ENCODE assay signal across 9 mouse cellular contexts in genomic region chr2:125252275-125252674, GRCm38 (mm10). TPM values are rescaled to one million over a fixed set of nuclear protein-coding genes. Genes with fewer than 3 reads are reported as not detected.
A peak's percentile ranks its signal among the peaks of the same experiment; 100 is the strongest.
DNase-seq lines count a peak whose midpoint lies in the region; ATAC-seq and TF ChIP-seq lines count a peak whose summit lies in the region.
"Had no signal": no experiment of that assay in that cellular context is flagged by ENCODE, and none has a peak within 500 bp of the region (broad histone marks: within the 10 kb centered on the region; RNA-seq: fewer than 3 reads in every experiment).

No protein-coding gene starts in this region.

- H3K79me2 ChIP-seq in heart, adult 2 months (replicated peaks; ENCODE audit: control insufficient read depth, insufficient read depth, low read length), result no peaks in the 10 kb centered on the region

- peak in 1 of 2 experiments; percentile 18 for DNase-seq in heart, adult 2 months
- DNase-seq in urinary bladder, postnatal 25 days (ENCODE audit: low spot score), result peak; percentile 29
- no peak for DNase-seq in urinary bladder, postnatal 10 days (ENCODE audit: low spot score)
- DNase-seq in embryo, embryonic 10 days (ENCODE audit: low spot score), result peak; percentile 72
- DNase-seq in kidney, postnatal 36 days, result peak; percentile 52 to 78
- peak; percentile 51 for DNase-seq in mesoderm, embryonic 11.5 days (ENCODE audit: low read depth, low spot score)
- DNase-seq in ovary, postnatal 10 days (ENCODE audit: low spot score), result no peak

- WGBS in heart, adult 2 months, result 63% methylated on average over 2 of the region's 2 CpGs
- 66% methylated on average over 2 of the region's 2 CpGs for WGBS in heart, embryonic 12.5 days

- H3K9ac ChIP-seq in heart, adult 2 months (ENCODE audit: low read depth, low read length), result no peak overlapping the region
- no peak overlapping the region for H3K9ac ChIP-seq in heart, embryonic 12.5 days
- H3K9ac ChIP-seq: neural tube, embryonic 13.5 days had no signal

- no peak for TF ChIP-seq EP300 in heart, adult 2 months (IDR thresholded peaks at IDR 0.05; ENCODE audit: insufficient read depth, low read depth, low read length)

- ATAC-seq in heart, embryonic 12.5 days (ENCODE audit: insufficient number of reproducible peaks, low FRiP score), result no peak

- no peak overlapping the region for H3K27ac ChIP-seq in heart, adult 2 months
- H3K27ac ChIP-seq in heart, embryonic 12.5 days (ENCODE audit: poor library complexity, severe bottlenecking), result no peak overlapping the region
- H3K27ac ChIP-seq: neural tube, embryonic 13.5 days had no signal

- peak; percentile 61 for TF ChIP-seq CTCF in heart, adult 2 months (IDR thresholded peaks at IDR 0.05)

- H3K4me2 ChIP-seq in heart, embryonic 12.5 days, result no peak overlapping the region
- H3K4me2 ChIP-seq: neural tube, embryonic 13.5 days had no signal

- no peaks in the 10 kb centered on the region for H3K36me3 ChIP-seq in heart, adult 2 months (ENCODE audit: control insufficient read depth, insufficient read depth, low read length)
- H3K36me3 ChIP-seq in heart, embryonic 12.5 days, result peaks cover 72% of the 10 kb centered on the region

- H3K27me3 ChIP-seq in heart, adult 2 months (ENCODE audit: control insufficient read depth, insufficient read depth, low read length), result no peaks in the 10 kb centered on the region
- H3K27me3 ChIP-seq in heart, embryonic 12.5 days (replicated peaks), result no peaks in the 10 kb centered on the region
- H3K27me3 ChIP-seq: neural tube, embryonic 13.5 days had no signal

- intact Hi-C loops in heart, adult 2 months (cut with DNase I), result no loop called here

- no peak overlapping the region for H3K4me3 ChIP-seq in heart, adult 2 months
- no peak overlapping the region for H3K4me3 ChIP-seq in heart, embryonic 12.5 days
- H3K4me3 ChIP-seq: neural tube, embryonic 13.5 days had no signal

- H3K4me1 ChIP-seq in heart, adult 2 months (ENCODE audit: control insufficient read depth, insufficient read depth, low read length), result peaks cover 1% of the 10 kb centered on the region; the same call in 1 of the 2 replicates
- H3K4me1 ChIP-seq in heart, embryonic 12.5 days (replicated peaks), result peaks cover 10% of the 10 kb centered on the region

- peaks cover 3% of the 10 kb centered on the region for H3K9me3 ChIP-seq in heart, embryonic 12.5 days (replicated peaks)
- H3K9me3 ChIP-seq: neural tube, embryonic 13.5 days had no signal

- TF ChIP-seq POLR2A in heart, adult 2 months (IDR thresholded peaks at IDR 0.05; ENCODE audit: insufficient read depth, low read depth, low read length), result no peak

RNA-seq across cellular contexts. Expression of gene Dut, which starts 5.3 kb away (rescaled TPM):
- total RNA-seq in heart, adult 2 months (2021), result 10 to 100 TPM; 27.4 to 27.5 TPM
- 17.3 and 25.0 TPM in 2 replicates for polyA plus RNA-seq in heart, adult 2 months (2012; rRNA removed)
- 137 and 143 TPM in 2 replicates for polyA plus RNA-seq in heart, embryonic 12.5 days (2016; fragmentation: Nextera tagmentation; extraction: Ambion mirVana)

Comparison
In these comparisons a context has a peak if more than half of its experiments do, and no peak if none do; other contexts are left out.
1. DNase-seq: peak in urinary bladder, postnatal 25 days (single experiment), embryo, embryonic 10 days (single experiment), kidney, postnatal 36 days (2 of 2) and mesoderm, embryonic 11.5 days (single experiment); none in urinary bladder, postnatal 10 days (single experiment) and ovary, postnatal 10 days (single experiment).